Mouse (Mus musculus) gastrocnemius, postnatal 10 days (tissue): ENCODE results near the gene Btbd11. TPM values are rescaled to one million over a fixed set of nuclear protein-coding genes. Genes with fewer than 3 reads are reported as not detected.

Source experiments
- DNase-seq: peaks from one replicate; pipeline ENCODE4 v3.0.0; 2021; ENCODE audit warnings: mixed read lengths
- long read RNA-seq, 2 experiments: library from polyadenylated mRNA; stranded (forward); transcript quantifications; one replicate each; pipeline ENCODE4 v2.0.0; 2021
- total RNA-seq, 2 experiments: library from RNA; stranded (reverse); gene quantifications; 2 replicates each; pipeline ENCODE4 v1.2.3; 2021

Btbd11 gene
- 1 to 10 TPM; 1.2 to 1.9 TPM for total RNA-seq
- long read RNA-seq, experiment 1, full-length matches to known transcripts: 3 of 3 reads
- long read RNA-seq, experiment 1, partial matches to known transcripts: 0 of 3 reads
- long read RNA-seq, experiment 1, other reads (novel, unspliced or antisense): 0 of 3 reads
- long read RNA-seq, experiment 2, full-length matches to known transcripts: 2 of 2 reads
- long read RNA-seq, experiment 2, partial matches to known transcripts: 0 of 2 reads
- long read RNA-seq, experiment 2, other reads (novel, unspliced or antisense): 0 of 2 reads

DNA sequence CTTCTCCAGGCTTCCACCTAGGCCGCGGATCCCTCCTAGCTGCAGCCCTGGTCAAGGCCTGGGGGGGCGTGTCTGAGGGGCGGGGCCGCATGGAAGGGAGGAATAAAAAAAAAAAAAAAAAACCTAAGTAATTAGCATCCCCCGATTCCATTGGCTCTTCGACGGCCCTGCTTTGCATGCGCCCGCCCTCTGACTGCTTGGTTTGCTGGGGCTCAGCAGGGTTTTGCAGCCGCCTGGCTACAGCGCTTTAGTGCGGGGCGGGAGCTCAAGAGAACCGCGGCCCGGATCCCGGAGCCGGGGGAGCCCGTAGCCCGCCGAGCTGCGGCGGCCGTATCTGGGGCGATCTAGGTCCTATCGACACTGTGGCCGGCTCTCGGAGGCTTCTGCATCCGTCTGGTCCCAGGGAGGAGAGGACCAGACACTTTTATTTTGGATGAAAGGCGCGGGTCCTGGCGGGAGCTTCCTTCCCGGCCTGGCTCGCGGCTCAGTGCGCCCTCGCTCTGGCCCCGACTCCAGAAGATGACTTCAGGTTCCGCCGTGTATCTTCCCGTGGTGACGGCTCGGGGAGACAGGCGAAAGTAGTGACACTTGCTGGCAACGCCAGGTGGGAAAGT lies at the start of gene Btbd11:
Gene Btbd11, plus strand, starts transcription at position 210 of the 614 bp plus-strand sequence.
- peak; percentile 89 for DNase-seq

DNA sequence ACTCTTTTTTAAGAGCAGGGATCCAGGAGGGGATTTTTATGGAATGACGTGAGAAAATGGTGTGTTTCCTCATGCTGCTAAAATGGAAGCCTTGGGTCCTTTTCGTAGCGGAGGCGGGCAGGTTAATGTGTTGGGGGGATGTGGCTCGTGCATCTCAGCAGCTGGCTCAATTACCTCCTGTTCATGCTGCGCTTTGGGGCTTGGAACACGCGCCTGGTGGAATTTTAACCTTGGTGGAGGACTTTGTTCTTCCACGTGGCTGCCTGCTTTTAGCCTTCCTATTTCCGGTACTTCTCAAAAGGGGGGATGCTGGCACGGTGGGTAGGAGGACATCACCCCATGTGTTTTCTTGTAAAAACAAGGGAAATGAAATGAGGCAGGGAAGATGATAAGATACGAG lies 47.9 kb upstream of the Btbd11 start:
- DNase-seq: no peak

DNA sequence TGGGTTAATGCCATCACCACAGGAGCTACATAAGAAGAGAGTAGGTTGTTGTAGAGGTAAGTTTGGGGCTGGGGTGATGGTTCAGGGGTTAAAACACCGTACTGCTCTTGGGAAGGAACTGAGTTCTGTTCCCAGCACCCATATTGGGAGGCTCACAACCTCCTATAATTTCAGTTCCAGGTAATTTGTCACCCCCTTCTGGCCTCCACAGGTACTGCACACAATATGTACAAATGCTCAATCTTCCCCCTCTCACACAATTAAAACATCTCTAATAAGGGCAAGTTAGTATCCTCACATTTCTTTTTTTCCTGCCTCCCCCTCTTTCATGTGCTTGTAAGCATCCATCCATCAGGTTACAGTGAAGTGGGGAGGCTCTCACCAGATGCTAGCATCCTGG lies 44.7 kb upstream of the Btbd11 start:
- no peak for DNase-seq

DNA sequence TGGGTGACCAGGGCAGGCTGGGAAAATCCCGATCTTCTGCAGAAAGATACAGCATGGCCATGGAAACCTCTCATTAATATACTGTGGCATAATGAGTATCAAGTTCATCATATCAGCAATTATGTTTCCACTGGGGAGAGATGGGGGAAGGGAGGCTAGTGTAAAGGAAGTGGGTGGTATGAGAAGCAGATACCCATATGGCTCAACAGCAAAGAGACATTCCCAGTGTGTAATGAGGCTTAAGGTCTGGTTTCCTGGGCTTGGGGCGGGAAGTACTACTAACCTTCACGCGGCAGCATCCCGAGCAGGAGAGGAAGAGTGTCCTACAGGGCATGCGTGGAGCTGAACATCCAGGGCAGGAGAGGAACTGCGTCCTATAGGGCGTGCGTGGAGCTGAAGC lies 39.4 kb upstream of the Btbd11 start:
- DNase-seq: no peak

DNA sequence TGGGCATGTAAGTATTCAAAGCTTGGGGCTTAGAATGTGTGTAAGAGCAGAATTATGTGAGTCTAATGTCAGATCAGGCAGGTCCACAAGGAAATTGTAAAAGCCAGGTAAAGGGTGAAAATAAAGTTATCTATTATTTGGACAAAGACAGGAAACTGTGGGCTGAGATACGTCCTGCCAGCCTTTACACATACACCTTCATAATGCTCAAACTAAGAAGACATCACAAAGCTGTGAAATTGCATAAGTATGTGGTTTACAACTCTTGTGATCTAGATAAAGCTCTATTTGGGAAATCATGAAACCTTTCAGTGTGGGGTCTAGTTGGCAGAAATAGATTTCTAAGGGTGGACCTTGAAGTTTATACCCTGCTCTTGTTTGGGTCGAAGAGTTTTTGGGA lies 34.1 kb upstream of the Btbd11 start:
- DNase-seq: no peak

DNA sequence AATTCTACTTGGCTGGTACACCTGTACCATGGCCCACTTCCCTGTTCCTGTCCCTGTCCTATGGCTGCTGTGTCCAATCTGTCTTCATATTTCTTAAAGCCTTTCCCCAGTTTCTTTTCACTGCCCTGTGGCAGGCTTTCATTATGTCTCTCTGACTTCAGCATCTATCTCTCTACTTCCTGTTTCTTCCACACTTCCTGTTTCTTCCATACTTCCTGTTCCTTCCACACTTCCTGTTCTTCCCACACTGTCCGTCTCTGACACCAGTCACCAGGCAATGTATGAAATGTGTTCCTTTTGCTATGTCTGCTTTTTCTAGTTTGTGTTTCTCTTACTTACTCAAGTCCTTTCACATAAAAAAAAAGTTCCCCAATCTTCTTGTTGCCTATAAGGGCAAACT lies 32.3 kb upstream of the Btbd11 start:
- DNase-seq: no peak

DNA sequence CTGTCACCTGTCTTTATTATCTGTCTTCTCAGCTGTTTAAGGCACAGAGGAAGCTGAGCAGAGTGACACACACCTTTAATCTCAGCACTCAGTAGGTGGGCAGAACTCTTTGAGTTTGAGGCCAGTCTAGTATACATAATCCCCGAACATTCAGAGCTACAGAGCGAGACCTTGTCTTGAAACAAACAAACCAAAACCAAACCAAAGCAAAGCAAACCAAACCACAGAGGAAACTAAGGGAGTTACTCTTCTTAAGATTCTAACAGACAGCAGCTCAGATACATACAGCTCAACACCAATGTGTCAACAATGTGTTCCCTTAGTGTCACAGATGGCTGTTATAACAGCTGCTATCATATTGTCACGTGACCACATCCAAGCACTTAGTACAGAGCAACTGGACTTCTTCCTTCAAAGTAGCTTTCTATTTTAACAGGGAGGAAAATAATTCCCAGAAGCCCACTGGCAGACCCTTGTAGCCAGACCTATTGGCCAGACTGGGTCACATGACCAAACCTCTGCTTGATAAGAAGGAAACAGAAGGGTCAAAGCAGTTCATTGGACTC lies 27.0 kb upstream of the Btbd11 start:
- DNase-seq: no peak

DNA sequence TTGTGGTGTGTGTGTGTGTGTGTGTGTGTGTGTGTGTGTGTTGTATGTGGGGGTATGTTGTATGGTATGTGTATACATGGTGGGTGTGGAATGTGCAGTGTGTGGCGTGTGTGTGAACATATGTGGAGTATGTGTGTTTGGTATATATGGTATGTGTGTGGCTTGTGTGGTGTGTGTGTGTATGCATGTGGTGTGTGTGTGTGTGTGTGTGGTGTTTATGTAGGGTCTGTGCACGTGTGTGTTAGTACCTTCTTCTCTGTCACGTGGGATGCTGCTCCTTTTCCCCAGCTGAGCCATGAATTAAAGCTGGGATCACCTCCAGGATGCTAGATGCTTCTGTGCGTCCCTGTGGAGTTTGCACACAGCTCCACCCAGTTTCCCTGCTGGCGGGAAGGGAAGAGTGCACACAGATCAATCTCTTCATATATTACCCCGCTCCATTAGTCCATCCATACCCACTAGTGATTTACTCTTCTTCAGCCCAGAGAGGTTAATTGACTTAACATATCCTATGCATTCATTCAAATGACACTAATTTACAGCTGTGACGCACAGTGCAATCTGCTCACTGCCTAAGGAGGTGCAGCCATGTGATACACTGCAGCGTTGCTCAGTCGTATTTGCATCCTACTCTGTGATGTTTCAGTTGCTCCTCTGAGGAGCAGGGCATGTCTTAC lies 23.7 kb upstream of the Btbd11 start:
- DNase-seq: no peak

DNA sequence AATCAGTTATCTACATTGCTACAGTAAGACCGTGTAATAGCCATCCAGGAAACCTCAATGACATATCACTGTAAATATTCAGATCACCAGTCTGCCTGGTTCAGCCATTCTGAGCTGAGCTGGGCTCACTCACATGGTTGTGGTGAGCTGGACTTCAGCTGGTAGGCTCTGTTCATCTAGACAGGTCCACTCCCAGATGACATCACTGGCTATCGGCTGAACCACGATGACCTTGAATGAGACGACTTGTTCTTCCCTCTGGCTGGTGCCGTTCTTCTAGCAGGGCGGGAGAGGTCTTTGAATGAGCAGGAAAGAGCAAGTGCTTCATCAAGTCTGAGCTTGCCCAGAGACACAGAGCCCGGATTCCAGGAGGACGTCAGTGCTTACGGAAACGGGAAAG lies 19.7 kb upstream of the Btbd11 start:
- DNase-seq: no peak

DNA sequence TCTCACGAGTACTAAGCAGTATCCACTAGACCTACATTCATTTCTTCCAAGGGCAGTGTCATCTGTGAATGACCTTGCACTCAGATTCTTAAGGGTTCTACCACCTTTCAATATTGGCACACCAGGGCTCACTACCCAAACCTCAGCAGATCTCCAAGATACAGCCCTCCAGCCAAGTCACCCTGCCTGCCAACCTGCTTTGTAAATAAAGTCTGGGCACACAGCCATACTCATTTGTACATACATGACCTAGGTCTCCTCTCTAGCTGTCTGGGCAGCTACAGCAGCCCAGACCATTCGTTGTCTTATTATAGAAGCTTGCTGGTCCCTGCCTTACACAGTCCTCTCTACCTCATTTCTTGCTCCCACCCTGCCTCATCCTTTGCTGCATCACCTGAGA lies 15.3 kb upstream of the Btbd11 start:
- no peak for DNase-seq

DNA sequence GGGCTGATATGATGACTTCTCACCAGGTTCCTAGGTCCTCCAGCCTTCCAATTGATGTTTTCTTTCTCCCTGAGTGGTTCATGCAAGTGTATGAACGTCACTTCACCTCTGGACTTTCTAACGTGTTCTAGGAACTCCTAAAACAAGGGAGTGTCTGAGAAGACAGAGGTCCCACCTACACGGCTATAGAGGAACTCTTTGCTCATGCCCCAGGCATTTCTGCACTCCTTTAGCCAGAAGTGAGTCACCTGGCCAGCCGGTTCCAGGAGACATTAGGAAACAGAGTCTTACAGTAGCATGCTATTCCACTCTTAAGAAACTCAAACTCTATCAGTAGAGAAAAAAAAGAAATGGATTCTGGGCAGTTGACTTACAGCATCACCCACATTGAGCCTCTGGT lies 14.5 kb upstream of the Btbd11 start:
- no peak for DNase-seq

DNA sequence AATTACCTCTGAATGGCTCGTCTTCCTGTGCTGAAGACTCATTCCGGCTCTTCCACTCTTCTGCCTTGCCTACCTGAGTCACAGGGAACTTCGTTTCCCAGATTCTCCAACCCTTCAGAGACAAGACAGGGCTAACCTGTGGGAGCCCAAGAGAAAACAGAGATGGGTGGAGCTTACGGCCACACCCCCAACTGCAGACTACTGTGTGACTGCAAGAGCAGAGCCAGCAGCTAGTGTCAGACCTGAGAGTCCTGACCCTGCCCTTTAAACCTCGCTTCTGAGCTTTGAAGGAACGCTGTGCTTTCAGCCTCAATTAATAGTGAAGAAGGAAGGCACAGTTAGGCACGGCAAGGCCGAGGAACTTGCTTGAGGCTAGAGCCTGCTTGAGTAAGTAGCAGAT lies 7.6 kb upstream of the Btbd11 start:
- DNase-seq: no peak

DNA sequence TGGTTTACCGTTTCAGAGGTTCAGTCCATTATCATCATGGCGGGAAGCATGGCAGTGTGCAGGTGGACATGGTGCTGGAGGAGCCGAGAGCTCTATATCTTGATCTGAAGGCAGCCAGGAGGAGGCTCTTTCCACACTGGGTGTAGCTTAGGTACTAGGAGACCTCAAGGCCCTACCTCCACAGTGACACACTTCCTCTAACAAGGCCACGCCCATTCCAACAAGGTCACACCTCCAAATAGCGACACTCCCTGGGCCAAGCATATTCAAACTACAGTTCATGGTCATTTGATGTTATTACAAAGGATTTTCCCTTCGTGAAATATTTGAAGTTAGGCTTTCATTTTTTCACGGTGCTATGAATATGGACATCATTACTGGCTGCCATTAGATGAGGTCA lies 3.6 kb upstream of the Btbd11 start:
- no peak for DNase-seq

DNA sequence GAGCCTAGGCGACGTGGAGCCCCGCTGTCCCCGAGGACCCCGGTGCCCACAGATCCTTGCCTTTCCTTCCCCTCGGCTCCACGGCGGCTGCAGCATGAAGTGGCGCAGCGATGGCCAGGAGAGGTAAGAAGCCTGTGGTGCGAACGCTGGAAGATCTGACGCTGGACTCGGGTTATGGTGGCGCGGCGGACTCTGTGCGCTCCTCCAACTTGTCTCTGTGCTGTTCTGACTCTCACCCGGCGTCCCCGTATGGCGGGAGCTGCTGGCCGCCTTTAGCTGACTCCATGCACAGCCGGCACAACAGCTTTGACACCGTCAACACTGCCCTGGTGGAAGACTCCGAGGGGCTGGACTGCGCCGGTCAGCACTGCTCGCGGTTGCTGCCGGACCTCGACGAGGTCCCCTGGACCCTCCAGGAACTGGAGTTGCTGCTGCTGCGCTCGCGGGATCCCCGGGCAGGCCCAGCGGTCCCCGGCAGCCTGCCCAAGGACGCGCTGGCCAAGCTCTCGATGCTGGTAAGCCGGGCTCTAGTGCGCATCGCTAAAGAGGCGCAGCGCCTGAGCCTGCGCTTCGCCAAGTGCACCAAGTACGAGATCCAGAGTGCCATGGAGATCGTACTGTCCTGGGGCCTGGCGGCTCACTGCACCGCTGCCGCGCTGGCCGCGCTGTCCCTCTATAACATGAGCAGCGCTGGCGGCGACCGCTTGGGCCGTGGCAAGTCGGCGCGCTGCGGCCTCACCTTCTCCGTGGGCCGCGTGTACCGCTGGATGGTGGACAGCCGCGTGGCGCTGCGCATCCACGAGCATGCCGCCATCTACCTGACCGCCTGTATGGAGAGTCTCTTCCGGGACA lies 831 bp downstream of the Btbd11 start:
- peak; percentile 52 for DNase-seq

DNA sequence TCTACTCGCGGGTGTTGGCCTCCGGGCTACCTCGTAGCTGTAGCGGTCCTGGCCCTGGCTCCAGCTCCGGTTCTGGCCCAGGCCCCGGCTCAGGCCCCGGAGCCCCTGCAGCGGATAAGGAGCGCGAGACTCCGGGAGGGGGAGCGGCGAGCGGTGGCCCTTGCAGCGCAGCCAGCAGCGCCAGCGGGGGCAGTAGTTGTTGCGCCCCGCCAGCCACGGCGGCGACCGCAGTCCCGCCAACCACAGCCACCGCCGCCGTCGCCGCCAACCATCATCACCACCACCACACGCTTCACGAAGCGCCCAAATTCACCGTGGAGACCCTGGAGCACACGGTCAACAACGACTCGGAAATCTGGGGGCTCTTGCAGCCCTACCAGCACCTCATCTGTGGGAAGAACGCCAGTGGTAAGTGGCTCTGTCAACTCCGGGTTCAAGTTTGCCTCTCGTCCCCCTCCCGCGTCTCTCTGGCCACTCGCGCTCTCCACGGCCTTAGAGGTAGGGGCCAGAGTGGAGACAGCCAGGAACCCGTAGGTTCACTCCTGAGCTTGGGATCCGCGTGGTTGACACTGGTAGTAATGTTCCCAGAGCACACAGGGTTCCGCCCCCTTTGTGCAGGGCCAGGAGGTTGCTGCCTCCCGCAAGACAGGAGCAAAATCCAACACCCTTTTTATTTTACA lies 1.6 kb downstream of the Btbd11 start:
- peak; percentile 28 for DNase-seq

DNA sequence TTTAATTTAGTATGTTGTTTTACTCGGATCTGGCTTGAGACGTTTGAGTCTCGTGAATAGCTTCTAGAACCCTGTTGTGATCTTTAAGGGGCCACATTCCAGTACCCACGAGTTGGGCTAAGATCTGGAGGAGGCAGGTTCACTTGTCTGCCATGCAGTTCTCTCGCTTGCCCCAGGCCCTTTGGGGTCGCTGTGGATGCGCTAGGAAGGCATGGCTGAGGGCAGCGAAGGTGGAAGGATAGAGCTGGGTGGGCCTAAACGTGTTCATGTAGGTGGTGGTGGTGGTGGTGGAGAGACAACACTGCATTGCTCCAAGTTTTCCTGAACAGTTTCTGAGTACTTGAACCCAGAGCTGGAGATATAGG lies 2.1 kb downstream of the Btbd11 start:
- peak; percentile 25 for DNase-seq

DNA sequence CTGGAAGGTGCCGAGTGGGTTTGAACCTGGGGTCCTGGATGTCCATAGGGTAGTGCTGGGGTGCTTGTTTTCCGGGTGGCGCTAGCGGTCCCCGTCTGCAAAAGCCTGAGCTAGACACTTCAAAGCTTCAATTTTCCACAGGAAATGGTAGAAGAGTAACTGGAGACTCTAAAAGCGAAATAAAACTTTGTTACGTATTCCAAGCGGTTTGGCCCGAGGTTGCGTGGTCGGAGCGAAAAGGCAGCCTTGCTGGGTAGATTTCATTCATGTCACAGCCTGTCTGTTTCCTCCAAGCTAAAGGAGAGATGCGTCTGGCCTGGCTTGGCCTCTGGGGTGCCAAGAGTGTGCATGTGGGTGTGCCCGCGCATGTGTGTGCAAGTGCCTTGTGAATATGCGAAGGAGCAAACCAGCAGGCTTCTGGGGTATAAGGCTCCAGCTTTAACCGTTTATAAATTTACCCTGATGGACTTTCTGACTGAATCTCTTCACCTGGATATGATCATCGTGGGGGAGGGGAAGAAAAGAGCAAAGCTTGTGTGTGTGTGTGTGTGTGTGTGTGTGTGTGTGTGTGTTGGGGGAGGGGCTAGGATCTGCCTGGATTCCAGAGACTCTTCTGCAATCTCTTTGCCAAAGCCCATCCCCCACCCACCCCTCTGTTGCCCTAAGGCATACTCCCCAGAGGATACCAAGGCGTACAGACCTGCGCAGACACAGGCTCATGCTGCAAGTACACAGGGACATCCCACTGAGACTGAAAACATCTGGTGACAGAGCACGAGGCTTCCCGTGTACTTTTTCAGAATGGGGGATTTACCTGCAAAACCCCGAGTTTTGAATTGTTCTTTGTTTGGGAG lies 2.9 kb downstream of the Btbd11 start:
- no peak for DNase-seq

DNA sequence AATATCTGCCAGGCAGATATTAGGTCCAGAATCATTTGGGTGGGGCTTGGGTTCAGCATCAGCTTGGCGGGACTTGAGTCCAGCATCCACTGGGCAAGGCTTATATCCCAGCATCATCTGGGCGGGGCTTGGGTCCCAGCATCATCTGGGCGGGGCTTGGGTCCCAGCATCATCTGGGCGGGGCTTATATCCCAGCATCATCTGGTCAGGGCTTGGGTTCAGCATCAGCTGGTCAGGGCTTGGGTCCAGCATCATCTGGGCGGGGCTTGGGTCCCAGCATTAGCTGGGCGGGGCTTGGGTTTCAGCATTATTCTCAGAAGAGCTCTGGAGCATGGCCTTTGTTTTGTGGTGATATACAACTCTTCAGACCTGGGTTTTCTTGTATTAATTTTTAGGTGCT lies 6.4 kb downstream of the Btbd11 start:
- no peak for DNase-seq

DNA sequence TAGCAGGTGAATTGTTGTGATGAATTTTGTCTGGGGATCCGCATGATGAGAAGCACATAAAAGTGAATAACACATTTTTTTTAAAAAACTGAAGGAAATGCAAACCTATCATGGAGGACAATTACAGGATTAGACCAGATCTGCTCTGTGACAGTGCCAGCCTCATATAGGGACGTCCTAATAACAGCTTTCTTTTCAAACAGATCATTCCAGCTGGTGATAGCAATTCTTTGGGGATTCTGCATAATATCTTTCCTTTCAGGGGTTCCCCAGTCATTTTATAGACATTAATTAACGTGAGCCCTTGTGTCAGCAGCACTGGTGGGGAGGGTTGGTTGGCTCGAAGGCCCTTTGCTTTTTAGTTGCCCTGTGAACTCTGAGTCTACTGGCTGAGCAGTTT lies 7.9 kb downstream of the Btbd11 start:
- no peak for DNase-seq

DNA sequence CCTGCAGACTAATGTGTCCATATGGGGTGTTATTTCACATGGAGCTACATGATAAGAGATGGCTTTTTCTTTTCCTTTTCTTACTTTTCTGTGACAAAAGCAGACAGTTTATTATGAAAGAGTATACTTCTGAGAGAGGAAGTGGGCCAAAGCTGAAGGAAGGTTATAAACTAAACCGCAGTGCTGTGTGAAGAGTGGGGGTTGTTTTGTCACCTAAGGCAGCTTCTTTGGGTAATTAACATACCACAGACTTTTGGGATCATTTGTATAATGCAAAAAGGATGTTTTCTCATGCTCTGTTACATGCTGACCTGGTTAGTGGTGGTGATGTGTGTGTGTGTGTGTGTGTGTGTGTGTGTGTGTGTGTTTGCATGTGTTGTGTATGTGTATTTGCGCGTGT lies 24.5 kb downstream of the Btbd11 start:
- DNase-seq: no peak
